Mouse (Mus musculus): ENCODE results near the gene Peak1. TPM values are rescaled to one million over a fixed set of nuclear protein-coding genes. Genes with fewer than 3 reads are reported as not detected.
A peak's percentile ranks its signal among the peaks of the same experiment; 100 is the strongest.

The Peak1 gene
- polyA plus RNA-seq, 1 experiment from 2014 or later: 5.5 TPM

- no peak for ATAC-seq
- Histone ChIP-seq H3K27ac (ENCODE audit: low read length) (no peak overlapping the region), H3K27me3 (replicated peaks; ENCODE audit: control insufficient read depth, insufficient read depth, low read length) (no peaks in the 10 kb centered on the region), H3K4me3 (replicated peaks; ENCODE audit: low read length) (no peak overlapping the region), H3K4me2 (ENCODE audit: low read length) (no peak overlapping the region), H3K4me1 (replicated peaks; ENCODE audit: control insufficient read depth, insufficient read depth, low read length) (no peaks in the 10 kb centered on the region), H3K9me3 (ENCODE audit: control insufficient read depth, low read length) (no peaks in the 10 kb centered on the region), H3K36me3 (ENCODE audit: control insufficient read depth, insufficient read depth) (no peaks in the 10 kb centered on the region), H3K9ac (replicated peaks; ENCODE audit: low read depth, low read length) (no peak overlapping the region)
- 96% methylated on average over 12 of the region's 12 CpGs for WGBS
Observed at GRCm38 (mm10) chr9:56334363-56334762, 83.5 kb downstream of the Peak1 start.

GRCm38 (mm10) chr9:56332774-56333173 is 85.1 kb downstream of the Peak1 start:
- H3K27ac ChIP-seq (ENCODE audit: low read length): no peak overlapping the region
- no peaks in the 10 kb centered on the region for H3K9me3 ChIP-seq (ENCODE audit: control insufficient read depth, low read length)
- H3K4me1 ChIP-seq (replicated peaks; ENCODE audit: control insufficient read depth, insufficient read depth, low read length): no peaks in the 10 kb centered on the region
- no peak overlapping the region for H3K4me3 ChIP-seq (replicated peaks; ENCODE audit: low read length)
- ATAC-seq: no peak
- H3K4me2 ChIP-seq (ENCODE audit: low read length): no peak overlapping the region
- no peak overlapping the region for H3K9ac ChIP-seq (replicated peaks; ENCODE audit: low read depth, low read length)
- H3K36me3 ChIP-seq (ENCODE audit: control insufficient read depth, insufficient read depth): no peaks in the 10 kb centered on the region
- no peaks in the 10 kb centered on the region for H3K27me3 ChIP-seq (replicated peaks; ENCODE audit: control insufficient read depth, insufficient read depth, low read length)

DNA sequence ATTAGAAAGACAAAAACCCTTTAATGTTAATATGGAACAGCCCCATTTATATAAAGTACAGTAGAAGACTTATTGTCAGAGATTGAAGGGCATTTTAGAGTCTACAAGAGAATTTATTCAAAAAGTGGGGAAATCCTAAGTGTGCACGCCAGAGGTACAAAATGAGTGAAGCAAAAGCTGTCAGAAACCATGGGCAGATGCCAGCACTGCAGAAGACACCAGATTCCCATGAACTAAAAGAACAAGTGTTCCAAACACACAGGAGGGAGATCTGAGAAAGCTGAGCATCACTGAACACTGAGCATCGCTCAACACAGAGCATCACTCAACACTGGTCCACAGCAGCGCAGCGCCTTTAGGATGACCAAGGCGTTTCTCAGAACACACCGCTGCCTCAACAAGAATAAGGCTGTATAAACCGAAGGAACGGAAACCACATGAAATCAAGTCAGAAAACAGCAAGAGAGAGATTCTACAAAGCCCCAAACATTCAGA is 91.3 kb downstream of the Peak1 start:
- Histone ChIP-seq H3K27me3 (replicated peaks; ENCODE audit: control insufficient read depth, insufficient read depth, low read length) (no peaks in the 10 kb centered on the region), H3K4me3 (replicated peaks; ENCODE audit: low read length) (no peak overlapping the region), H3K9me3 (ENCODE audit: control insufficient read depth, low read length) (no peaks in the 10 kb centered on the region), H3K4me1 (replicated peaks; ENCODE audit: control insufficient read depth, insufficient read depth, low read length) (no peaks in the 10 kb centered on the region), H3K9ac (replicated peaks; ENCODE audit: low read depth, low read length) (no peak overlapping the region), H3K36me3 (ENCODE audit: control insufficient read depth, insufficient read depth) (no peaks in the 10 kb centered on the region), H3K4me2 (ENCODE audit: low read length) (no peak overlapping the region), H3K27ac (ENCODE audit: low read length) (no peak overlapping the region)
- WGBS: 83% methylated on average over 8 of the region's 8 CpGs
- no peak for ATAC-seq

- Histone ChIP-seq H3K9me3 (ENCODE audit: control insufficient read depth, low read length) (no peaks in the 10 kb centered on the region), H3K27ac (ENCODE audit: low read length) (no peak overlapping the region), H3K4me3 (replicated peaks; ENCODE audit: low read length) (no peak overlapping the region), H3K9ac (replicated peaks; ENCODE audit: low read depth, low read length) (no peak overlapping the region), H3K4me1 (replicated peaks; ENCODE audit: control insufficient read depth, insufficient read depth, low read length) (no peaks in the 10 kb centered on the region), H3K36me3 (ENCODE audit: control insufficient read depth, insufficient read depth) (no peaks in the 10 kb centered on the region), H3K27me3 (replicated peaks; ENCODE audit: control insufficient read depth, insufficient read depth, low read length) (no peaks in the 10 kb centered on the region), H3K4me2 (ENCODE audit: low read length) (no peak overlapping the region)
- 96% methylated on average over 5 of the region's 5 CpGs for WGBS
- ATAC-seq: no peak
Observed at GRCm38 (mm10) chr9:56325725-56326124, 92.1 kb downstream of the Peak1 start.

- no peaks in the 10 kb centered on the region for H3K4me1 ChIP-seq (replicated peaks; ENCODE audit: control insufficient read depth, insufficient read depth, low read length)
- ATAC-seq: no peak
Observed at GRCm38 (mm10) chr9:56324576-56325355, 93.1 kb downstream of the Peak1 start.

DNA sequence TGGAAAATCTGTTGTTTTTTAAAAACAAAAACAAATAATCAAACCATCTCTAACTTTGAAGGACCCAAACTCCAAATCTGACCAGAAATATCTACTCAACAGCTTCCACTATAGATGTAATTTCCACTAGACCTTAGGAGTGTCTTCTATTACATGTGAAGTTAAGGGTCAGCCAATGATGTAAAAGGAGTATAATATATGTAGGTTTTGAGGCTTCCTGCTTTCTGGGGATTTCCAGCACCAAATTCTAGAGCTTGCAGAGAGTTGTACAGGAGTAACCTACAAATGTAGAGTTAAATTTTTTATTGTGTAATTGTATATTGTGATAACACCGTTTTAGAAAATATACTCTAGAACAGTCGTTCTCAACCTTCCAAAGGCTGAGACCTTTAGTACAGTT is 96.6 kb downstream of the Peak1 start:
- ATAC-seq: no peak

More at GRCm38 (mm10) chr9:56324576-56325355, 93.1 kb downstream of the Peak1 start:
- H3K4me3 ChIP-seq (replicated peaks; ENCODE audit: low read length): no peak overlapping the region
- no peak overlapping the region for H3K27ac ChIP-seq (ENCODE audit: low read length)
- H3K36me3 ChIP-seq (ENCODE audit: control insufficient read depth, insufficient read depth): no peaks in the 10 kb centered on the region
- H3K27me3 ChIP-seq (replicated peaks; ENCODE audit: control insufficient read depth, insufficient read depth, low read length): no peaks in the 10 kb centered on the region
- WGBS: 86% methylated on average over 16 of the region's 16 CpGs
- no peak overlapping the region for H3K9ac ChIP-seq (replicated peaks; ENCODE audit: low read depth, low read length)
- H3K9me3 ChIP-seq (ENCODE audit: control insufficient read depth, low read length): no peaks in the 10 kb centered on the region
- no peak overlapping the region for H3K4me2 ChIP-seq (ENCODE audit: low read length)

GRCm38 (mm10) chr9:56314326-56314725 is 103.5 kb downstream of the Peak1 start:
- Histone ChIP-seq H3K27me3 (replicated peaks; ENCODE audit: control insufficient read depth, insufficient read depth, low read length) (no peaks in the 10 kb centered on the region), H3K36me3 (ENCODE audit: control insufficient read depth, insufficient read depth) (no peaks in the 10 kb centered on the region), H3K9ac (replicated peaks; ENCODE audit: low read depth, low read length) (no peak overlapping the region), H3K27ac (ENCODE audit: low read length) (no peak overlapping the region), H3K4me1 (replicated peaks; ENCODE audit: control insufficient read depth, insufficient read depth, low read length) (no peaks in the 10 kb centered on the region; the same call in 1 of the 2 replicates), H3K9me3 (ENCODE audit: control insufficient read depth, low read length) (0 out of 2 replicates have a peak, but pooled peaks cover 4% of the 10 kb centered on the region), H3K4me2 (ENCODE audit: low read length) (no peak overlapping the region), H3K4me3 (replicated peaks; ENCODE audit: low read length) (no peak overlapping the region)
- 95% methylated on average over 3 of the region's 3 CpGs for WGBS
- ATAC-seq: no peak

More for the DNA sequence above, 96.6 kb downstream of the Peak1 start:
- Histone ChIP-seq H3K4me2 (ENCODE audit: low read length) (no peak overlapping the region), H3K27me3 (replicated peaks; ENCODE audit: control insufficient read depth, insufficient read depth, low read length) (no peaks in the 10 kb centered on the region), H3K27ac (ENCODE audit: low read length) (no peak overlapping the region), H3K36me3 (ENCODE audit: control insufficient read depth, insufficient read depth) (no peaks in the 10 kb centered on the region), H3K4me1 (replicated peaks; ENCODE audit: control insufficient read depth, insufficient read depth, low read length) (no peaks in the 10 kb centered on the region), H3K9ac (replicated peaks; ENCODE audit: low read depth, low read length) (no peak overlapping the region), H3K9me3 (ENCODE audit: control insufficient read depth, low read length) (0 out of 2 replicates have a peak, but pooled peaks cover 4% of the 10 kb centered on the region), H3K4me3 (replicated peaks; ENCODE audit: low read length) (no peak overlapping the region)
- WGBS: 91% methylated on average over 2 of the region's 2 CpGs

GRCm38 (mm10) chr9:56309079-56309478 is 108.8 kb downstream of the Peak1 start:
- H3K27ac ChIP-seq (ENCODE audit: low read length): no peak overlapping the region
- H3K36me3 ChIP-seq (ENCODE audit: control insufficient read depth, insufficient read depth): no peaks in the 10 kb centered on the region
- H3K9me3 ChIP-seq (ENCODE audit: control insufficient read depth, low read length): no peaks in the 10 kb centered on the region
- no peak overlapping the region for H3K4me2 ChIP-seq (ENCODE audit: low read length)
- H3K9ac ChIP-seq (replicated peaks; ENCODE audit: low read depth, low read length): no peak overlapping the region
- no peak overlapping the region for H3K4me3 ChIP-seq (replicated peaks; ENCODE audit: low read length)
- peak; percentile 63 for ATAC-seq
- 45% methylated on average over 2 of the region's 2 CpGs for WGBS
- no peaks in the 10 kb centered on the region; the same call in 1 of the 2 replicates for H3K4me1 ChIP-seq (replicated peaks; ENCODE audit: control insufficient read depth, insufficient read depth, low read length)
- no peaks in the 10 kb centered on the region for H3K27me3 ChIP-seq (replicated peaks; ENCODE audit: control insufficient read depth, insufficient read depth, low read length)

DNA sequence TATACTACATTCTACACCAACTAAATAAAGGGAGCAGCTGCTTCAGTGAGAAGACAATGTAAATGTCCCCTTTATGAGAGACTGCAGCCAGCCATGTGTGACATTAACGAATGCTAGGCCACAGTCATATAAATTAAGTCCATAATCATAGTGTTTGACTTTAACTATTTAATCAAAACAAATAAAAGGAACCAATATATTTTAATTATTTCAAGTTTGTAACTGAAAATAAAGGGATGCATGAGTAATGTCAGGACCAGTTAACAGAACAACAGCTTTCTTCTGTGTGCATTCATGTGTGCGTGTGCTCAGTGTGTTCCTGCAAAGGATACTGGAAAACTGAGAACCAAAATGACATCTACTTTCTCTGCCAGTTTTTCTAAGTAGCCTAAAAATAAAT is 113.3 kb downstream of the Peak1 start:
- ATAC-seq: no peak
- Histone ChIP-seq H3K4me1 (replicated peaks; ENCODE audit: control insufficient read depth, insufficient read depth, low read length) (no peaks in the 10 kb centered on the region), H3K27ac (ENCODE audit: low read length) (no peak overlapping the region), H3K36me3 (ENCODE audit: control insufficient read depth, insufficient read depth) (no peaks in the 10 kb centered on the region), H3K27me3 (replicated peaks; ENCODE audit: control insufficient read depth, insufficient read depth, low read length) (no peaks in the 10 kb centered on the region), H3K4me3 (replicated peaks; ENCODE audit: low read length) (no peak overlapping the region), H3K4me2 (ENCODE audit: low read length) (no peak overlapping the region), H3K9me3 (ENCODE audit: control insufficient read depth, low read length) (no peaks in the 10 kb centered on the region), H3K9ac (replicated peaks; ENCODE audit: low read depth, low read length) (no peak overlapping the region)
- WGBS: 33% methylated on average over 2 of the region's 2 CpGs

Measured in forebrain, embryonic 16.5 days (tissue).